Mouse (Mus musculus): Measurements from ENCODE around the gene Aldh4a1.

Aldh4a1 gene

DNA sequence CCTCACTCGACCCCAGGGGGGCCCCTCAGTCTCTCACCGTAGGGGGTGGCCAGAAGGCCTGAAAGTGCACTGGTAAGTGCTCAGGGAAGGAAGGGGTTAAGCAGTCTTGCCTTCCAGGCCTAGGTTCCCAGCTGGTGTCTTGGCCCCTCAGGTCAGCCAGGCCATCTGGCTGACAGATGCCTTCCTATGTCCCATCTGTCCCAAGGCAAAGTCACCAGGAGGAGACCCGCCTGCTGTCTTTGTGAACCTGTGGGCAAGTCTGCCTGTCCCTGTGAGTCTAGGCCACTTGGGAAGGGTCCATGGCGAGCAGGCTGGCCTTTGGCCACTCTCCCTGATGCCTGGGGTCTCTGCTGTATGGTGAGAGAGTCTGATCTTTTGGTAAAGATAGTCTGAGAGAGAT lies 32.2 kb upstream of the Aldh4a1 start:
- no peak for DNase-seq

DNA sequence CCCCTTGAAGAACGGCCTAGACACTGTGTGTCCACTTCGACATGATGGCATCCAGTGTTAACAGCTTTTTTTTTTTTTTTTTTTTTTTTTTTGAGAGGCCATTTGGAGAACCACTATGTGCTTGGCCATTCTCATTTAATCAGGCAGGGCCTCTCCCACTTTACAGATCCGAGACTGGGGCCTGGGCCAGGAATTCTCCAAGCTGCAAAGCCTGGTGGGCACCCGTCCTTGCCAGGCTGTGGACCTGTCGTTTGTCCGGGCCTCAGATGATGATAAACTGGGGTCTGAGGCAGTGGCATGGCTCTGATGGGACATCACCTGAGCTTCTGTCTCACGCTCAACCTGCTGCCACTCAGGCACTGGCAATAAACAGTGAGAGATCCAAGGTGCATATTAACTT lies 29.8 kb upstream of the Aldh4a1 start:
- DNase-seq: no peak

DNA sequence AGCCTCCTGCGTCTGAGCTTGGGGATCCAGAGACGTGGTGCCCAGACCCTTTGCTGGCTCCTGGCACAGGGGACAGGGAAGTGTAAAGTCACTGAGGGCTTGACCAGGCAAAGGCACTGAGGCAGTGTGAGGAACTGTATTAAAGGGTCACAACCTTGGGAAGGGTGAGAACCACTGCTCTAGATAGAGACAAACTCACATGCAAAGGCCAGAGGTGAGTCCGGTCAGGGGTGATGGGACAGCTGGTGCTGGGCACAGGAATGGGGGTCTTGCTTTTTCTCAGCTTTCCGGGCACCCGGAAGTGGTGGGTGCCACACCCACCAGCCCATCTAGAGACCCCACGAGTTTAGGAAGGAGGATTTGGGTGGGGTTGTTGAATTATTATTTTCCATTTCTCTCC lies 29.3 kb upstream of the Aldh4a1 start:
- no peak for DNase-seq

DNA sequence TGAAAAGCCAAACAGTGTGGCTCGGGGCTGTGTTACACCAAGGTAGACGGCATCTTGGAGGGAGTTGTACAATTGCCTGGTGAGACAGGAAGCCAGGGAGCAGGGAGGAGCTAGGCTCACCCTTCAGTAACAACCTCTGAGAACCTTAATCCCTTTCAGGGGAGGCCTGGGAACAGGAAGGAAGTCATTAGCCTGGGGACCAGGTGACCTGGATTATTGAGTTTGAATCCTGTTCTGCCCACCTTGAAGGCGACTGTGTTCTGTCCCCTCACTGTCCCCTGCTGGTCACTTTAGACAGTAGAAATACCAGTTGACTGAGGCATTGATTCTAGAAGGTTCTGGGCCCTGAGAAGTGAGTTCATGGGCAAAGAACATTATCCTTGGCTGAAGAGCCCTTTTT lies 28.6 kb upstream of the Aldh4a1 start:
- DNase-seq: no peak

DNA sequence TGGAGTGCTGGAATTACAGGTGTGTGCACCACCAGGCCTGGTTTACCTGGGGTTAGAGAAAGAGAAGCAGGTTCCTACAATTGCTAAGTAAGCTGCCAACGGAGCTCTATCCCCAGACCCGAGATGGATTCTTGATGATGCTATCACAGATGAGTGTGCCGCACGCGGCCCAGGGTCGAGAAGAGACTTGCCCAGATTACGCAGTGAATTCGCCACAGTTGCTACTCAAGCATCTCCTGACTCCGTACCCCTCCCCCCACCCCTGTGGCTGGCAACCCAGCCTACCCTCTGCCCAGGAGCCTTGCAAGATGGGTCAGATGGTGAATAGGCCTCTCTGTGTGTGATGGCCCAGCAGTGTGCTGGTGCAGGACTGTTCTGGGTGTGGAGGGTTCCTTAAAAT lies 26.0 kb upstream of the Aldh4a1 start:
- no peak for DNase-seq

DNA sequence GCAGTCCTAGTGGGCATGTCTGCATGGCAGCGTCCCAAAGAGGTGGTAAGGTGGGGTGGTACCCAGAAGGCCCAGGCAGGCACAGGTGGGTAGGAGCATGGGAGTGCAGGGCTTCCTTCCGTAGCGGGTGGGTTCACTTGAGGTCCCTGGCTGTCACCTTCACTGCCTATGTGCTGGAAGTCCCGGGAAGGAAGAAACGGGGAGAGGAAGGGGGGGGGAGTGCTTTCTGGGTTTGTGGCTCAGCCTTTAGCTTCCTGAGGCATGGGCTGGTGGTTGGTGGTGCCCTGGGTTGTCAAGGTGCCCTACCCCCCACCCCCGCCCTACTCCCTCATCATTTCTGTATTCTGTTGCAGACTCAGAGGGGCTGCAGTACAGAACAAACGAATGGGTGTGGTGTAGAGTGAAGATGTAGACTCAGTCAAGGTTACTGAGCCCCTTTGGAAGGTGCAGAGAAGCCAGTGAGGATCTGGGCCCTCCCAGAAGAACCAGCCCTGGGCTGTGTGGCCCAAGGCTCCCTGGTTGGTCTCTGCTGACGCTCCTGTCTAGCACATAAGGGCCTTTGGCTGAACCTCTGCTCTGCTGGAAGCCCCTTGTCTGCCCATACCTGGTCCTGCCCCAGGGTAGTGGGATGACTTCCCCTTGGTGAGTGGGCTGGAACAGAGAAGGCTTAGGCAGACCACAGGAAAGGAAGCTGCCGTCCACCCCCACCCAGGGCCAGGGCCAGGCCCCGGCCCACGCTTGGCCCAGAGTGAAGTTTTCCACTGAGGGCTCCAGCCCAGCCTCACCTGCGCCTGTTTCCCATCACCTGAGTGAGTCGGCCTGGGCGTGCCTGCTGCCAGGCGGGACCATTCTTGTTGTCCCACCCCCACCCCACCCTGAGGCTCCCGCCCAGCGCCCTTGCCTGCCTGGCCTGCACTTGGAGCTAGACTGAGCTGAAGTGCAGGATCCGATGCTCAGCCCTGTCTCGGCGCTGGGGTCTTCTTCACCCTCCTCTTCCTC lies 25.1 kb upstream of the Aldh4a1 start:
- DNase-seq: no peak

DNA sequence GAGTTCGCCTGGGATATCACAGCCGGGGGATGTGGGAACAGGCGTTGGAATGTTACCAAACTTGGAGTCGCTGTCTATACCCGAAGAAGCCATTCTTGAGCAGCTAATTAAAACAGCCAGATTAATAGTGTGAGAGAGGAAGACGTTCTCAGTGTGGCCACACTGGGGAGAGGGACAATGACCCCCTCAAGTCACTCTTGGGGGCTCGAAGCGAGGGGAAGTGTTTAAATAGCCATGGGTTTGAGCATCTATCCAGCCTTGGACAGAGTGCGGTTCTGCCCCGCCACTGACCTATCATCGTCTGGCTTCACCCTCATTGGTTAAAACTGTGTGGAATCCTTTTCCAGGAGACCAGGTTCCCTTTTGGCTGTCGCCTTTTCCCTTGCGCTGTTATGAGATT lies 24.3 kb upstream of the Aldh4a1 start:
- no peak for DNase-seq

DNA sequence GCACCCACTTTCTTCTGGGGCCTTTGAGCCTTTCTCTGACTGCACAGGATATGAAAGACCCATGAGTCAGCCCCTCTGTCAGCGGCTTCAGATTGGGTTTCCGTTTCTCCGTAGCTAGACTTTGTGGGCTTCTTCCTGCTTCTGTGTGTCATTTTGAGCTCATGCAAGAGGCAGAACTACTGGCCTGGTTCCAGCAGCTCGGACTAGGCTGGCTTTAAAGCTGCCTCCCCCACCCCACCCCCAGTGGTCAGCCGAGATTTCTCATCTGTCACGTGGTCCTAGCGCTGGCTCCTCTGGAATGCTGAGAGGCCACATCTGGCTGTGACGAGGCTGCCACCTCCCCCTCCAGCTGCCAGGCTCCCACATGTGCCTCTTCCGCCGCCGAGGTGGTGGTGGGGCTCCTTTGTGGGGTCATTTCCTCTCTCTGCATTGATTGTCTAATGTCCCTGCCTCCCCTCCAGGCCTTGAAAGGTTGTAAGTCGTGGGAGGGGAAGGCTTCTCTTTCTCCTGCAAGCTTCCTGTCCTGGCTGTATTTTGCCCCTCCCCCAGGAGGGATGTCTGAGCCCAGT lies 23.6 kb upstream of the Aldh4a1 start:
- DNase-seq: peak; percentile 96

DNA sequence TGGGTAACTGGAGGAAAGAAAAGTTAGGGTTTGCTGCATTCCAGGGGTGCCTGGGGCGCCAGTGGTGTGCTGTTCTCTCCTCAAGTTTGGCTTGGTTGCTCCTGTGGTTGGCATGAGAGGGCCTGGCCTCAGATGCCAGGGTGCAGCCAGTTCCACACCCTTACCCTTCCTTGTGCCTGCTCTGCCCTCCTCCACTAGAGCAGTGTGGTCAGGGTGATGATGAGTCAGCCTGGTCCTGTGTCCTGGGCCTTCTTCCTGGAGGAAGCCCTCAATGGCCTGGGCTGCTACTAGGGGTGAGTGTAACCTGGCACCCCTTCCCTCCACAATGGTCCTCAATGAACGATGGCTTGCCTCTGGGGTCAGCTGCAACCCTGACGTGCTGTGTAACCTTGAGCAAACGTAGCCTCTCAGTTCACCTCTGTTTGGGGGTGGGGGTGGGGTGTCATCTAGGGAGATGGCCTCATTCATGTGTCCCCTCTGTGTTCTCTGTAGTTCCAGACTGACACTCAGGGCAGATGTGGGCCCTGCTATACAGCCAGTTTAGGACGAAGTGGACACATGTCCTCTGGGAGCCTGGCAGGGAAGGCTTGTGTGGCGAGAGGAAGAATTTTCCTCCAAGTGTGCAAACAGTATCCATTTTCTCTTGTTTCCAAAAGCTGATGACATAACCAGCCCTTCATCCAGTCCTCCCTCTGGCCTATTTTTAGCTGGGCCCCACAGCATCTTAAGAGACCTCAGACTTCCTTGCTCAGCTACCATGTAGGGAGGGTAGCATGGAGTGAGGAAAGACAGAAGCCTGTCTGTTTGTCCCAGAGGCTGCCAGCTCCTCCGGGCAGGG lies 20.9 kb upstream of the Aldh4a1 start:
- DNase-seq: no peak

DNA sequence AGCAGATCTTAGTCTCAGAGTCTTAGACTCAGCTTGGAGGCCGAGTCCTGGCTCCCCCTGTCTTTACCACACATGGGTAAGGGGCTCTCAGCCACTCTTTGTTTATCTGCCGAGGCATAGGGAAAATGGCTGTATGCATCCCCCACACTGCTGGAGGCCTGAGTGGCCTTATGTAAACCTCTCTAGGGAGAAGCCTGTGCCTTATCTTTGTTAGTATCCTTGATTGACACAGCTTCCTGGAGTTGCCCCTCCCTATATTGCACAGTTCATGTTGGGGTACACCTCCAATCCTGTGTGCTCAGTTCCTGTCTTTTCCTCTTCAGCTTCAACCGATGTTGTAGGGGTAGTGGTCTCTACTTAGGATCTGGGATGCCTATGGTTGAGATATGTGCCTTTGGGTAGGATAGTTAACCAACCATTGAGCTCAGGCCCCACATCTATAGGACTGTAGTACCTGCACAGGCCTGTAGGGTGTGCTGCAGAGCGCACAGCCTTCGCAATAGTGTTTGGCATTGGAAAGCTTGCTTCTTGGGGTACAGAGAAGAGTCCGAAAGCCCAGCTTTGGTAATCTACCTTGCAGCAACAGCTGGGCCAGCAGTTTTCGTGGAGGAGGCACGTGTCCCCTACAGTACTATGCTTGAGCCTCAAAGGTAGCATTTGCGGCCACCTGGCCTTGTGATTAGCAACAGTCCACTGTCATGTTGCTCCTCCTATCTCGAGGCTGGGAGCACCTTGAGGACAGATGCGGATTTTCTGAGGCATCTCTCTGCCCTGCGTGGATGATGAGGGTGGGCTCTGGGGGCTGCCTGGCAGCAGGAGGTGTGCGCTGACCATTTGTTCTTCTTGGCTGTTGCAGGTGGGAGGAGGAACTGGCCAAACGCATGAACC lies 20.1 kb upstream of the Aldh4a1 start, which contains the start of gene Gm21969:
TSS of gene Gm21969 (plus strand) at position 830 of the 888 bp plus-strand sequence.
- peak; percentile 80 for DNase-seq

DNA sequence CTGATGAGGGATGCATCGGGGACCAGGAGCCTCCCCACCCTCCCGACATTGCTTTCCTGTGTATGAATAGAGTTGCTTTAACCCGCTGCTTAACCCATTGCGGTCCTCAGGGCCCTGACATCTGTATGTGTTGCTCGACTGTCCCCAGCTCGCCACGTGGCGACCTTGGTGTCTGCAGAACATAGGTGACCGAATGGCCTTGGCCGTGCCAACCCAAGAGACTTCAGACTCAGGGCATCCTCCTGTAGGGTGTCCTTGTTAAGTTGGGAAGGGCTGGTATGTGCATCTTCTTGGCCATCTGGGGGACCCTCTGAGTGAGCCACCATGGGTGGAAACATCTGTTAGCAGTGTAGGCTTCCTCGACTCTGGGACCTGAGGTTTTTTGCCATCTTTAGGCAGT lies 17.4 kb upstream of the Aldh4a1 start:
- no peak for DNase-seq

DNA sequence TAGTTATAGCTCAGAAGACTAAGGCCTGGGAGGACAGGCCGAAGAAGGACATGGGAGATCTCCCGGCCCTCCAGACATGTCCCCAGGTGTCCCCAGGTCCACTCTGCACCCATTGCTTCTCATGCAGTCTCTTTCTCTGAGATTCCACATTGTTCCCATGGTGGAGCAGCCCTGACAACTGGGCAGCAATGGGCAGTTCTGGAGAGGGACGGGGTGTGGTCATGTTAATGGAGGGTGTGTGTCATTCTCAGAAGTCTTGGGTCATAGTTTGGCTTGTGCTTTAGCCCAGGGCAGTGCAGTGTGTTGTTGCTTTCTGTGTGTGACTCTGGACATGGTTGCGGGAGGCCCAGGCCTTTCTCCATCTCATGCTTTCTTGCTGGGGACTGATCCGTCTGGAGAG lies 15.9 kb upstream of the Aldh4a1 start:
- no peak for DNase-seq

DNA sequence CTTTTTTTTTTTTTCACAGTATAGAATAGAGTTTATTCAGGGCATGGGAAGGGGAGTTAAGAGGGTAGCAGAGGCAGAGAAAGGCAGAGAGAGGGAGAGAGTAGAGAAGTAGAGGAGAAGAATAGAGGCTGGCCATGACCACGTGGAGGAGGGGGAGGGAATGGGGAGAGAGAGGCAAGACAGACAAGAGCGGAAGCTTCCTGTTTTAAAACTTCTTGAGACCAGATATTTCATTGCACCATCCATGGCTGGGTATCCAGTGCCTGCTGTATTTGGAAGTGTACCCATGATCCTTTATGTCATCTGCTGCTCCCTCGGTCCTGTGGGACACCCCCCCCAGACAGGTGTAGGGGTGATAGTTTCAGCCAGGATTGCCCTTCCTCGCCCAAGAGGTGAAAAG lies 13.7 kb upstream of the Aldh4a1 start:
- DNase-seq: no peak

DNA sequence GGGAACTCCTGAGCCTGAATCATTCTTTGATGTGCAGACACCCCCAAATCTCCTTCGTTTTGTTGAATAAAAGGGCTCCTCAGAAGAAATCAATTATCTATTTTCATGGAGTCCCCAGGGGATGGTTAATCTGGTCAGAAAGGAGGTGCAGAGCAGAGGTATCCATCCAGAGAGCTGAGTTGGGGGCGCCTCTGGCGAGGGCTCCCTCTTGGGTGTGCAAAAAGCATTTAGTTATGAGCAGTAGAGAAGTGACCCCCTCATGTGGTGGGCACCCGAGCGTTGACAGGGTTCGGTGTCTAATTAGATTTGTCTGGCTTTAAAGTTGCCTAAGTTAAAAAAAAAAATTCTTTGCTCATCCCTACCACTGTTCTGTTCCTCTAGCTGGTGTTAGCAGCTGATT lies 11.7 kb upstream of the Aldh4a1 start:
- no peak for DNase-seq

DNA sequence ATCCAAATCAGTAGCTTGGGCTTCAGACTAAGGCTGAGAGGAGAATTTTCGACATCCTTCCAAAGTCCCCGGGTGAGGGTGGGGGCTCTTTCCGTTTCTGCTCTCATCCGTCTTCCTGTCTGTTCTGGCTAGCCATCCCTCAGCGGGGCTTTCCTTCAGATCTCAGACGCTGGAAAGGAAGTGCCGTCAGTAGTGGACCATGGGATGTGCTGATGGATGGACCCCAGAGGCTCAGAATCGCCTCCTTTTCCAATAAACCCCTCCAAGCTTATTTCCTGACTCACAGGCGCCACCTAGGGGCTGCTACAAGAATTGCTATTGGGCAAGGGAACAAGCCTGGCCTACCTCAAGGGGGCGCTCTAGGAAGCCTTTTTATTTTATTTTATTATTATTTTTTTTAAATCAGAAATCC lies 11.1 kb upstream of the Aldh4a1 start:
- peak; percentile 86 for DNase-seq

DNA sequence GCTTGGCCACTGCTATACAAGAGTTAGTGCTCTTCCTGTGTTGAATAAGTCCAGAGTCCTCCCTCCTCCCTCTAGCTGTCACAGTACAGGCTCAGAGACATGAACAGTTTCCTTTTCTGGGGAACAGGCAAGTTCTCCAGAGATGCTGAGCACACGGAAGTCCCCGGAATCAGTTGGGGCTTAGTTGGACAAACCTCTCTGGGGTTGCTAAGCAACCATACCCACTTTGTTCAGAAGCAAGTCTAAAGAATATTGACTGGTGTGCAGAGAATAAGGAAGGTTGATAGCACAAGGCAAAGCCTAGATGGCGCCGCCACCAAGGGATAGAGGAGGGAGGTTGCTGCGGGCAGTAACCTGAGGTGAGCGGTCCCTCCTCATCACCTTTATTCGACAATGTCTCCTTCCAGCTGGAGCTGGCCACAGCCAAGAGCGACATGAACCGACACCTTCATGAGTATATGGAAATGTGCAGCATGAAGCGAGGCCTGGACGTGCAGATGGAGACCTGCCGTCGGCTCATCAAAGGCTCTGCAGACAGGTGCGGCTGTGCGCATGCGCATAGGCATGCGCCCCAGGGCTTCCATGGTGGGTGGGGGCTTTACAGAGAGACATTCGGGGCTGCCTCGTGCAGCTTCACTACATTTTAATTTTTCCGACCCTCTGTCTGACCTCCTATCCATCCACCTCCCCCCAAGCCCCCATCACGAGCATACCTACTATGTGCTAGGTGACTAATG lies 8.0 kb upstream of the Aldh4a1 start:
- no peak for DNase-seq

DNA sequence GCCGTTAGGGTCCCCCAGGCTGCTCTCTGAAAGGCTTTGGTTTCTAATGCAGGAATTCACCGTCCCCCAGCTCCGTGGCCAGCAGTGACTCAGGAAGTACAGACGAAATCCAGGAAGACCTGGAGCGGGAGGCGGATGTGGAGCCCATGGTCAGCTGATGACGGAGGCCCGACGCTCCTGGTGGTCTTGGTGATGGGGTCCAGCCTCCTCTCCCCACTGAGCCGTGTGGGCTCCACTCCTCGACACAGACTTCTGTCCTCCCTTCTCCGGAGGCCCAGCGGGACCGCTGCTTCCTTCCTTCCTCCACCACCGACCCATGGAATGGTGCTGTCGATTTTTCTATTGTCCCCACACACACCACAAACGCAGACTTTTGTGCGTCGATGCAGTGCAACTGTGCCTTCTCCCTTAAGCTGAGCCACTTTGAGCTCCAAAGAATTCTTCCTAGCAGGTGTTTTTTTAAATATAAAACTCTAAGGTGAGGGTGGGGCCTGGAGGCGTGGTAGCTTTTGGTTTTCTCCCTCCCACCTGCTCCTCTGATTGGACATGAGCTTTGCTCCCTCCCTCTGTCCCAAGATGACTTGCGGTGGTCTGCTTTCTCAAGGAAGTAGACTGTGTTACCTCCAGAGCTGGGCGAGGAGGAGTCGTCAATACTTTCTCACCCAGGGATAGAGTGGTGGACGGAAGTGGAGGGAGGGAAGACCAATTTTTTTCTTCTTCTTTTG lies 6.2 kb upstream of the Aldh4a1 start:
- peak; percentile 87 for DNase-seq

DNA sequence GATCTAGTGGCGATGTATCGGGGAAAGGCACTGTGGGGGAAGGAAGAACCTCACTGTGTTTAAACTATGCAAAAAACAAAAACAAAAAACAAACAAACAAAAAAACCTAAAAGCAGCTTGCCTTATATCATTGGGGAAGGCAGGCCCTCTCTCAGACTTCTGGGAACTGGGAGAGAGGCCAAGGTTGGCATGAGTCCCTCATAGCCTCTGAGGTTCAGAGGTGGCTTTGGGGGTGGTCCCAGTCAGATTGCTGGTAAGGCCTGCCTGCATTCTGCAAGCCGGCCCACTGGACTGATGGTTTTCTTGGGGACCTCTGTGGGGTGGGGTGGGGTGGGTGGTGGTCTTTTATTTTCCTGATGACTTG lies 5.7 kb upstream of the Aldh4a1 start:
- DNase-seq: no peak

DNA sequence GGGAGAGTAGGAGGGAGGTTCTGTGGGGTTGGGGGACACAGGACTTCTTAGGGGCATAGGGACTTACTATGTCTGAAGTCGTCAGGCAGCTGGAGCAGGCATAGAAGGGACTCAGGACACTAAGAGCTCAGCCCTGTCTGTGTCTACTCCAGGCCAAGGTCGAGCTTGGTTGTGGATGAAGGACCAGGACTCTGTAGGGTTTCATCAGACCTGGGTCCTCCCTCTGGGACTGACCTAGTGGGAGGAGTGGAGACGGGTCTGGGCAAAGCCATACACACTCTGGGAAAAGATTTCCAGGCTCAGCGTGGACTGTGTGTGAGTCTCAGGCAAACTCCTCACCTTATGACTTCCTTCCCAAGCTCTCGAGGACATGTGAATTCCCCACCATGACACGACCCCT lies 2.9 kb upstream of the Aldh4a1 start:
- no peak for DNase-seq

DNA sequence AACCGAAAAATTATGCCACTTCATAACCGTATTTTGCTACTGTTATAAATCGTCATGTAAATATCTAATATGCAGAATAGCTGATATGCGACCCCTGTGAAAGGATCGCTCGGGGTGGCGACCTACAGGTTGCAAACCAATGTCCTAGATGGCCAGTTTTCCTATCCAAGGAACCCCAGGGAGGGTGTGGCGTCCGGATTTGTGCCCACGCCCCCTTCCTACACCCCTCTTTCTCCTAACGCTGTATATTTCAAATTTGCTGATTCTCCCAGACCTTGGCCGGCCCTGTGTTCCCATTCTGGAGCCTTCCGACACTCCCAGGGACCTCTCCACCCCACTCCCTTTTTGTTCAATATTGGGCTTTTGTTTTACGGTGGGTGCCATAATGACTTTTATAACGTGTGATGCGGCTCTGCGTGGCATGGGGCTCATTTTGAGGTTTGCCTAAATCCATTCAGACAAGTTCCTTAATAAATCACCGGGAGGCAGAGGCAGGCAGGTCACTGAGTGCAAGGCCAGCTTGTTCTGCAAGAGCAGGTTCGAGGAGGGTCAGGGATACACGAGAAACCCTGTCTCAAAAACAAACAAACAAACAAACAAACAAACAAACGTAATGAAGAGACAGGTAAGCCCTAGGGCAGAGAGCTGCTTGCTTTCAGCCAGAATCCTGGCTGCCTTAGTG lies 909 bp downstream of the Aldh4a1 start:
- DNase-seq: no peak
